Mouse (Mus musculus): ENCODE results near the gene Gm44596. TPM values are rescaled to one million over a fixed set of nuclear protein-coding genes. Genes with fewer than 3 reads are reported as not detected.
A peak's percentile ranks its signal among the peaks of the same experiment; 100 is the strongest.

Gene Gm44596
- total and polyA plus RNA-seq, 2 experiments from 2014 or later = not detected

GRCm38 (mm10) chr6:128358999-128359398 is 16.3 kb upstream of the Gm44596 start:
- 0 out of 2 replicates have a peak, but pooled peaks cover 5% of the 10 kb centered on the region for H3K36me3 ChIP-seq (ENCODE audit: insufficient read depth, low read length)
- no peak overlapping the region for H3K9ac ChIP-seq (replicated peaks; ENCODE audit: low read length, poor library complexity, severe bottlenecking)
- no peak for ATAC-seq (ENCODE audit: low FRiP score)
- TF ChIP-seq CTCF (IDR thresholded peaks at IDR 0.05) = peak; percentile 94
- H3K27ac ChIP-seq (ENCODE audit: low read depth, low read length) = no peak overlapping the region
- WGBS = 3% methylated on average over 2 of the region's 2 CpGs
- DNase-seq (ENCODE audit: low spot score) = peak; percentile 73
- no peaks in the 10 kb centered on the region for H3K9me3 ChIP-seq (ENCODE audit: low read length)
- H3K27me3 ChIP-seq (ENCODE audit: insufficient read depth, low read length) = no peaks in the 10 kb centered on the region
- H3K4me3 ChIP-seq (ENCODE audit: low read depth, low read length) = no peak overlapping the region
- peaks cover 8% of the 10 kb centered on the region for H3K4me1 ChIP-seq (ENCODE audit: insufficient read depth, low read length)
- no peak overlapping the region for H3K4me2 ChIP-seq (ENCODE audit: low read depth, low read length, poor library complexity, severe bottlenecking)

- Histone ChIP-seq H3K9me3 (ENCODE audit: low read length) (no peaks in the 10 kb centered on the region), H3K4me1 (ENCODE audit: insufficient read depth, low read length) (peaks cover 8% of the 10 kb centered on the region; the same call in 1 of the 2 replicates), H3K9ac (replicated peaks; ENCODE audit: low read length, poor library complexity, severe bottlenecking) (peak overlapping the region; percentile 84), H3K4me3 (ENCODE audit: low read depth, low read length) (peak overlapping the region; percentile 90), H3K4me2 (ENCODE audit: low read depth, low read length, poor library complexity, severe bottlenecking) (peak overlapping the region; percentile 100), H3K27ac (ENCODE audit: low read depth, low read length) (peak overlapping the region; percentile 78), H3K27me3 (ENCODE audit: insufficient read depth, low read length) (no peaks in the 10 kb centered on the region), H3K36me3 (ENCODE audit: insufficient read depth, low read length) (0 out of 2 replicates have a peak, but pooled peaks cover 5% of the 10 kb centered on the region)
- TF ChIP-seq CTCF (IDR thresholded peaks at IDR 0.05) = no peak
- ATAC-seq (ENCODE audit: low FRiP score) (no peak), DNase-seq (ENCODE audit: low spot score) (no peak)
- 17% methylated on average over 9 of the region's 9 CpGs for WGBS
These were observed 13.4 kb upstream of the Gm44596 start for GRCm38 (mm10) chr6:128361901-128362300.

GRCm38 (mm10) chr6:128362381-128363006 is 12.8 kb upstream of the Gm44596 start, which contains the start of the genes Rhno1 and Foxm1:
Rhno1 (minus strand) TSS chr6:128362911.
Foxm1 (plus strand) TSS chr6:128362967.
- H3K9ac ChIP-seq (replicated peaks; ENCODE audit: low read length, poor library complexity, severe bottlenecking) = peak within 1 kb of the TSS; percentile 84
- H3K27ac ChIP-seq (ENCODE audit: low read depth, low read length) = peak within 1 kb of the TSS; percentile 78
- peak within 1 kb of the TSS; percentile 90 for H3K4me3 ChIP-seq (ENCODE audit: low read depth, low read length)
- peaks cover 8% of the 10 kb centered on the region; the same call in 1 of the 2 replicates for H3K4me1 ChIP-seq (ENCODE audit: insufficient read depth, low read length)
- no peaks in the 10 kb centered on the region for H3K27me3 ChIP-seq (ENCODE audit: insufficient read depth, low read length)
- TF ChIP-seq CTCF (IDR thresholded peaks at IDR 0.05) = no peak
- H3K4me2 ChIP-seq (ENCODE audit: low read depth, low read length, poor library complexity, severe bottlenecking) = peak within 1 kb of the TSS; percentile 100
- under 1% methylated on average over 60 of the region's 76 CpGs for WGBS
- 0 out of 2 replicates have a peak, but pooled peaks cover 4% of the 10 kb centered on the region for H3K36me3 ChIP-seq (ENCODE audit: insufficient read depth, low read length)
- H3K9me3 ChIP-seq (ENCODE audit: low read length) = no peaks in the 10 kb centered on the region
- ATAC-seq (ENCODE audit: low FRiP score) (peak; percentile 85), DNase-seq (ENCODE audit: low spot score) (peak; percentile 84)

DNA sequence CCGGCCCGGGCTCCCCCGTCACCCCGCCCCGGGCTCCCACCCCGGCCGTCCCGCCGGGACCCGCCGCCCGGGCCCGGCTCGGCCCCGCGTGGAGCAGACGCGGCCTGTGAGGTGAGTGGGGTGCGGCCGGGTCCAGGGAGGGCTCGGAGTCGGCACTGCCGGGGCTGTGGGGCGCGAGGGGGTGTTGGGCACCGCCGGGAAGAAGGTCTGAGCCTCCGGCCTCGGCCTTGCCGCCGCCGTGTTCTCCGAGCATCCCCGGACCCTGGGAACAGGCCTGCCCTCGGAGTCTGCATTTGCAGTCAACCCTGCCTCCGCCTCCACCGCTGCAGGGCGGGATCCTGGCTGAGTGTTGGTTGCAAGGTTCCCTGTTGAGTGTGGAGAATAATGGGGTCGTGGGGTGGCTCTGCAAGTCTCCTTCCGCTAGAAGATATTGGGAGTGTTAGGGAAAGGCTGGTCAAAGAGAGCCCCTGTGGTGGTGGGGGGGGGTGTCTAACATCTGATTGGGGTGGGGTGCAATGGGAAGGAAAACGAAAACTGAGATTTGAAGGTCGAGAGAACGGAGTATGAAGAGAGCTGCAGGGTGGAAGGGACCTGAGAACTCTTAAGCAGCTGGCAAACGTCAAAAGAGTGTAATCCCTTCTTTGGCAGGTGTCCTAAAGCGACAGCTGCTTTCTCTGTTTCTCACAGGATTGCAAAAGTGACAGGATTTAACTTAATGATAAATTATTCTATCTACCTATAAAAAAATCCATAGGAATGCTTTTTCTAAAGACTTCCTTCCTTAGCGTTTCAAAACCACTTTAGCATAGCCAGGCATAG is 12.1 kb upstream of the Gm44596 start:
- peak; percentile 31; the same call in 1 of the 2 replicates for ATAC-seq (ENCODE audit: low FRiP score)
- 1% methylated on average over 35 of the region's 46 CpGs for WGBS

DNA sequence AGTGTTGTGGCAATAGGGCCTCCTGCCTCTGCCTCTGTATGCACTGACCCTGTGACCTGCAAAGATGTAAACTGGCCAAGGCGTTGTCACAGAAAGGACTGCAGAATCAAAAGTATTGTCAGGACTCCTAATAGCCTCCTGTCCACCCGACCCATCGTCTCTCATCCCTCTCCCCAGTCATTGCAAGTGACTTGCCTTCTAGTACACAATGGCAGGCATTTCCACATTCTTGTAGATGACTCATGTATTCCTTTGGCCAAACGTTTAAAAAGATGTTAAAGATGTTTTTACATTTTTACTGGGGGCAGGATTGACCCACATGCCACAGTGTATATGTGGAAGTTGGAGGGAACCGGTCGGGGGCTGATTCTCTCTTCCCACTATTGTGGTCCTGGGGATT is 10.6 kb upstream of the Gm44596 start:
- H3K4me2 ChIP-seq (ENCODE audit: low read depth, low read length, poor library complexity, severe bottlenecking) = no peak overlapping the region
- H3K4me3 ChIP-seq (ENCODE audit: low read depth, low read length) = no peak overlapping the region
- H3K9me3 ChIP-seq (ENCODE audit: low read length) = no peaks in the 10 kb centered on the region
- no peak overlapping the region for H3K9ac ChIP-seq (replicated peaks; ENCODE audit: low read length, poor library complexity, severe bottlenecking)
- 78% methylated on average over 6 of the region's 6 CpGs for WGBS
- peaks cover 8% of the 10 kb centered on the region; the same call in 1 of the 2 replicates for H3K4me1 ChIP-seq (ENCODE audit: insufficient read depth, low read length)
- H3K27me3 ChIP-seq (ENCODE audit: insufficient read depth, low read length) = no peaks in the 10 kb centered on the region
- no peak overlapping the region for H3K27ac ChIP-seq (ENCODE audit: low read depth, low read length)
- no peak for DNase-seq (ENCODE audit: low spot score)
- no peak for TF ChIP-seq CTCF (IDR thresholded peaks at IDR 0.05)
- H3K36me3 ChIP-seq (ENCODE audit: insufficient read depth, low read length) = 0 out of 2 replicates have a peak, but pooled peaks cover 4% of the 10 kb centered on the region
- ATAC-seq (ENCODE audit: low FRiP score) = no peak

More for the DNA sequence above, 12.1 kb upstream of the Gm44596 start:
- Histone ChIP-seq H3K4me1 (ENCODE audit: insufficient read depth, low read length) (peaks cover 8% of the 10 kb centered on the region; the same call in 1 of the 2 replicates), H3K27ac (ENCODE audit: low read depth, low read length) (no peak overlapping the region), H3K27me3 (ENCODE audit: insufficient read depth, low read length) (no peaks in the 10 kb centered on the region), H3K9ac (replicated peaks; ENCODE audit: low read length, poor library complexity, severe bottlenecking) (peak overlapping the region; percentile 84), H3K4me2 (ENCODE audit: low read depth, low read length, poor library complexity, severe bottlenecking) (peak overlapping the region; percentile 100), H3K9me3 (ENCODE audit: low read length) (no peaks in the 10 kb centered on the region), H3K36me3 (ENCODE audit: insufficient read depth, low read length) (no peaks in the 10 kb centered on the region), H3K4me3 (ENCODE audit: low read depth, low read length) (peak overlapping the region; percentile 90)
- no peak for DNase-seq (ENCODE audit: low spot score)
- TF ChIP-seq CTCF (IDR thresholded peaks at IDR 0.05) = no peak

Data from midbrain, postnatal 0 days (tissue).